Mouse (Mus musculus) small intestine, adult 2 months (tissue): Measurements from ENCODE around the gene Rasa4. TPM values are rescaled to one million over a fixed set of nuclear protein-coding genes. Genes with fewer than 3 reads are reported as not detected.

Experiments used
- H3K27ac ChIP-seq: fragments of 200-500 bp; 2 replicates; pipeline ENCODE4 v1.5.1; 2012; ENCODE audit warnings: low read depth, low read length, control low read depth, inconsistent platforms; ENCODE audit not compliant: insufficient read depth
- H3K27me3 ChIP-seq: fragments of 200-500 bp; 2 replicates; pipeline ENCODE4 v1.6.1; 2012; ENCODE audit warnings: mild to moderate bottlenecking, moderate library complexity, low read length, inconsistent platforms; ENCODE audit not compliant: control insufficient read depth, insufficient read depth
- H3K36me3 ChIP-seq: fragments of 200-500 bp; 2 replicates; pipeline ENCODE4 v1.6.1; 2012; ENCODE audit warnings: mild to moderate bottlenecking, low read length, control low read depth, inconsistent platforms; ENCODE audit not compliant: control insufficient read depth, insufficient read depth
- H3K4me1 ChIP-seq: fragments of 200-500 bp; 2 replicates; pipeline ENCODE4 v1.6.1; 2012; ENCODE audit warnings: low read length, inconsistent platforms, mixed read lengths; ENCODE audit not compliant: control insufficient read depth, insufficient read depth, insufficient read length
- H3K4me3 ChIP-seq: fragments of 200-500 bp; 2 replicates; pipeline ENCODE4 v1.5.1; 2012; ENCODE audit warnings: low read depth, mild to moderate bottlenecking, control low read depth, inconsistent platforms, low read length, moderate library complexity
- CTCF ChIP-seq: fragments of 200-500 bp; IDR thresholded peaks from 2 replicates; pipeline ENCODE4 v1.5.1; 2012; ENCODE audit warnings: low read depth, mild to moderate bottlenecking, control low read depth, inconsistent platforms, low read length, moderate library complexity, mixed read lengths; ENCODE audit not compliant: insufficient replicate concordance, insufficient read length; ENCODE audit errors: extremely low read depth
- POLR2A ChIP-seq: fragments of 200-500 bp; IDR thresholded peaks from 2 replicates; pipeline ENCODE4 v1.6.1; 2012; ENCODE audit warnings: low read depth, mild to moderate bottlenecking, control low read depth, inconsistent platforms, low read length, moderate library complexity
- WGBS: fragments of 180-500 bp; shearing (Covaris S2); methylation state at CpG from one replicate; pipeline ENCODE4 v1.1.7; 2018; 5-methylcytosine and 5-hydroxymethylcytosine counted together
- polyA plus RNA-seq: library from polyadenylated mRNA; depleted of rRNA; stranded (reverse); fragments of >200 nt; gene quantifications from 2 replicates; pipeline ENCODE4 v1.2.3, GENCODE M21; 2012

Rasa4 gene
- polyA plus RNA-seq, 1 experiment, result 42.8 TPM

DNA sequence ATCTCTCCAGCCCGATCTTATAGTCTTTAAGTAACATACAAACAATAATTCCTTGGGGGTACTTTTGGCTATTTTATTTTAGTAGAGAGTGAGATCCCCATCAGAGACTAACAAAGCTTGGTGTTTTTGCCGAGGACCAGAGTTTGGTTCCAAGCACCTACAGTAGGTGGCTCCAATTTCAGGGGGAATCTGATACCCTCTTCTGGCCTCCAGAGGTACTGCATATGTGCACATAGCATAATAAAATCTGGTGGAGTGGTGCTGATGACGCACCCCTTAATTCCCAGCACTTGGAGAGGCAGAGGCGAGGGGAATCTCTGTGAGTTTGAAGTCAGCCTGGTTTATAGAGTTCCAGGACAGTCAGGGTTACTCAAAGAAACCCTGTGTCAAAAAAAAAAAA lies 1.4 kb upstream of the Rasa4 start:
- Histone ChIP-seq H3K36me3 (no peaks in the 10 kb centered on the region), H3K27ac (no peak overlapping the region), H3K27me3 (no peaks in the 10 kb centered on the region), H3K4me1 (peaks cover 9% of the 10 kb centered on the region), H3K4me3 (no peak overlapping the region)
- 87% methylated on average over 4 of the region's 4 CpGs for WGBS
- no peak for TF ChIP-seq CTCF
- no peak for TF ChIP-seq POLR2A

DNA sequence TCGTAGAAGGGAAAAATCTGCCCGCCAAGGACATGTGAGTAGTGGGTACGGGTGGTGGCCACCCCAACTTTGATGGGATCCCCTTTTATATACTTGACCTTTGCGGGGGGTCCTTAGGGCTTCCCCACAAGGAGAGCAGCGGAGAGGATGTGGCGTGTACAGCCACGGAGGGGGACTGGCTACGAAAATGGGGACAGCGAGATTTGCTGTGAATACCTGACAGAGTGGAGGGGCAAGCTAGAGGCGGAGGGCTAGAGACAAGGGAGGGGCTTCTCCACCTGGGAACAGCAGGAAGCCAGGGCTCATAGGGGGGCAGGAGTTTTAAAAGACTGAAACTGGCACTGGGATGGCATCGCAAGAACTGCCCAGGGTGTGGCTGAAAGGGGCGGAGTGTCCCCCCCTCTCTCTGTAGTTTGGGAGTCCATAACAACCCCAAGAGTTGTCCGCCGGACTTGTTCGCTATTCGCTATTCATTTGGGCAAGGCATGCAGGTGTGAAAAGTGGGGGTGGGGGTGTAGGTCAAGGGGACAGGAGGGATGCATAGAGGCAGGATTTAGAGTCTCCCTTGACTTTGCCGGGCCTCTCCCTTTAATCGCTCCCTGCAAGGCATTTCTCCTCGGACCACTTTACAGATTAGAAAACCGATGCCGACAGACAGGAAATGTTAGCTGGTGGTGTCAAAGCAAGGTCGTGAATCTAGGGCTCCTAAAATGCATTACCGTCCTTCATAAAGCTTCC lies 597 bp downstream of the Rasa4 start:
- Histone ChIP-seq H3K4me1 (peaks cover 14% of the 10 kb centered on the region), H3K36me3 (no peaks in the 10 kb centered on the region), H3K27me3 (no peaks in the 10 kb centered on the region), H3K27ac (peak overlapping the region; percentile 25; the same call in 1 of the 2 replicates), H3K4me3 (peak overlapping the region; percentile 77)
- 2% methylated on average over 23 of the region's 23 CpGs for WGBS
- TF ChIP-seq CTCF (no peak), POLR2A (0 out of 2 replicates have a peak, but pooled peaks have one; percentile 4)

DNA sequence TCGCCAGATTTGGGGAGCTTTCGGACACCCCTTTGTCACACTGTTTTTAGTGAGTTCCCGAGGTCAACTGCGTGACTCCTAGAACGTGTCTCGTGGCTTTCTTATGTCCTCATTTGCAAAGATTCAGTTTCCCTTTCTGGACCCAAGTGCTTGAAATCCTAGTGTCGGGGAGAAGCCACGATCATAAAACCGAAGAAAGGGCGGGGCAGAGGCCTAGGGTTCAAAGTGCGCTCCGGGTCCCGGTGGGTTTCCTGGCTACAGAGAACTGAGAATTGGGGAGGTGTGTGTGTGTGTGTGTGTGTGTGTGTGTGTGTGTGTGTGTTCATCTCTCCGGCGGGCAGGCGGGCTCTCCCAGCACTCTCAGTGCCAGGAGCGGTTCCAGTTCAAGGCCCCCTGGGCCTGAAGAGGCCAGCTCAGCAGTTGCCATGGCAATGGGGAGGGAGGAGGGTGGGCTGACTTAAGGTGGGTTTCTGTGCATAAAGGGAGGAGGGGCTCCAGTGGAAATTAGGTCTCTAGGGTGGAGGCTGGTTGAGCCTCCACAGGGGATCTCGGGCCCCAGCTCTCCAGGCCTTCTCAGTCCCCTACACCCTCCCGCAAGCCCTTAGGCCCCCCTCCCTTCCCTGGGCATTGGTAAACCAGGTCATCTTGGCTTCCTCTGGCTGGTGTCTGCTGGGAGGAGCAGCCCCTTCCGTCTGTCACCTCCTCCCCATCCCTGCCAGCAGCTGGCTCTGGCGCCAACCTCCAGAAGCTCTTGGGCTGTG lies 1.4 kb downstream of the Rasa4 start:
- no peaks in the 10 kb centered on the region for H3K36me3 ChIP-seq
- H3K27ac ChIP-seq, result 0 out of 2 replicates have a peak overlapping the region, but pooled peaks have one; percentile 25
- peak overlapping the region; percentile 77 for H3K4me3 ChIP-seq
- 11% methylated on average over 21 of the region's 21 CpGs for WGBS
- peaks cover 14% of the 10 kb centered on the region for H3K4me1 ChIP-seq
- TF ChIP-seq POLR2A, result no peak
- TF ChIP-seq CTCF, result no peak
- H3K27me3 ChIP-seq, result no peaks in the 10 kb centered on the region

DNA sequence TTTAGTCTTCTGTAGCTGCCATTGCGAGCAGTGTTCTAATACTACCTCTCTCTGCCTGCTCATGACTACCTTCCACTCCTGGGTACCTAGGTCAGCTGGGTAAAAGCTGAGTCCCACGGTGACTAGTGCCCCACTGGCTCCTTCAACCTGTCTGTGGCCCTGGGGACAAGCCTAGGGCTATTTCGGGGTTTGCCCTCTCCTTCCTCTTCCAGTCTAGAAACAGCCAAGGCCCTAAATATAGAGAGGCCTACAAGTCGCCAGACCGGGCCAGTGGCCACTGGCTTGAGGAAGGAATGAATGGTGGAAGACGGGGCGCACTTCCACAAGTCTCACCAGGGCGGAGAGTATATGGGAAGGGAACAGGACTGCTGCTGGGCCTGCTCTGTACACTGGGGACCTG lies 2.6 kb downstream of the Rasa4 start:
- TF ChIP-seq CTCF, result no peak
- no peak for TF ChIP-seq POLR2A
- peak overlapping the region; percentile 18; the same call in 1 of the 2 replicates for H3K4me3 ChIP-seq
- WGBS, result 83% methylated on average over 8 of the region's 8 CpGs
- H3K36me3 ChIP-seq, result no peaks in the 10 kb centered on the region
- no peaks in the 10 kb centered on the region for H3K27me3 ChIP-seq
- no peak overlapping the region for H3K27ac ChIP-seq
- peaks cover 14% of the 10 kb centered on the region for H3K4me1 ChIP-seq

DNA sequence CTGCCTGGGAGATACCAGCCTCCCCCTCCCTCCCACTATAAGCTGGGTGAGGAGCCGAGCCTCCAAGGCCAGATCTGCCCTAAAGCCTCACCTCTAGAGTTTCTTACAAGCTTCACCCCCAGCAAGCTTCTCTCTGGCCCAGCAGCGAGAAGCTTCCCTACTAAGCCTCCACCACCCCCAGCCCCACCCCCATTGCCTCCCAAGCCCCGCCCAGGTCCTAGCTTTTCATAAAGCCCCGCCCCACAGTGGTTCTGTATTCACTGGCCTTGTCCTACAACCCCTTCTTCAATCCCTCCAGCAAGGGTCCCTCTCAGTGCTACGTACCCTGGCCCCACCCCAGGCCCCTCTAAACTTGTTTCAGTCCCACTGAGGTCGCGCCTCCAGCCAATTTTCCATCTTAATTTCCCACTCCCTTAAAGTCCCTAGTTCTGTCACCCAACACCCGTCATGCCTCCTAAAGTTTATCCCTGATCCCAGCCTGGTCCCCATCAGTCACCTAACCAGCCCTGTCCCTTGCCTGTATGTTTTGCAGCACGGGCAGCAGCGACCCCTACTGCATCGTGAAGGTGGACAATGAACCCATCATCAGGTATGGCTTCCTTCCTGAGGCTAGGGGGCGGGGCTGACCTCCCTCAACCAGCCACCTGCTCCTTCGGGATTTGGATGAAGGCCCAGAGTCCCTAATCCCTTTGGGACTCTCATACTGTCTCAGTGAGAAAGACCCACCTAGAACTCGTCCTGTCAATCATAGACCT lies 5.3 kb downstream of the Rasa4 start:
- TF ChIP-seq CTCF, result no peak
- H3K27ac ChIP-seq, result no peak overlapping the region
- 42% methylated on average over 14 of the region's 14 CpGs for WGBS
- peaks cover 12% of the 10 kb centered on the region for H3K4me1 ChIP-seq
- H3K4me3 ChIP-seq, result no peak overlapping the region
- peaks cover 5% of the 10 kb centered on the region; the same call in 1 of the 2 replicates for H3K36me3 ChIP-seq
- H3K27me3 ChIP-seq, result no peaks in the 10 kb centered on the region

DNA sequence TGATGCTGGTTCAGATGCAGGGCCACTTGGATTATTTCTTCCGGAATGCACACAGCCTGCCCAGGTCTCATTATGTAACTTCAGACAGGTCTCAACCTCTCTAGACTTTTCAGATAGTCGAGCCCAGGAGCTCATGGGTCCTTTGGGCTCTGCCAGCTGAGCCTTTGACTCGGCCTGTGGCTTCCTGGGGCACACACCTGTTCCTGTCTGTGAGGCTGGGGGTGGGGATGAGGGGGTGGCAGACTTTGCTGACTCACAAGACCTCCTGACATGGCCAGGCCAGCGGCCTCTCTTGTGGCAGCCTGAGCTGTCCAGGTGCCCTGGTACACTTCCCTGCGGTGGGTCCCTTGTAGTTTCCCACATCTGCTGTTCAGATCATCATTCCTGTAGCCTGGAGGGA lies 8.2 kb downstream of the Rasa4 start:
- peaks cover 5% of the 10 kb centered on the region; the same call in 1 of the 2 replicates for H3K4me1 ChIP-seq
- H3K27ac ChIP-seq, result no peak overlapping the region
- H3K27me3 ChIP-seq, result no peaks in the 10 kb centered on the region
- H3K36me3 ChIP-seq, result peaks cover 5% of the 10 kb centered on the region; the same call in 1 of the 2 replicates
- WGBS, result 74% methylated on average over 5 of the region's 5 CpGs
- H3K4me3 ChIP-seq, result no peak overlapping the region
- TF ChIP-seq CTCF (no peak), POLR2A (no peak)
